Mouse (Mus musculus): ENCODE measurements around the gene Myo18a.

GRCm38 (mm10) chr11:77825853-77826252, 62.8 kb downstream of the Myo18a start:
- no peak for TF ChIP-seq MAFK (IDR thresholded peaks at IDR 0.05; ENCODE audit: insufficient read depth, low read depth, low read length)
- TF ChIP-seq ZNF384 (IDR thresholded peaks at IDR 0.05; ENCODE audit: low read depth, low read length): no peak
- peak; percentile 52; the same call in 1 of the 2 replicates for TF ChIP-seq ZC3H11A (IDR thresholded peaks at IDR 0.05; ENCODE audit: borderline replicate concordance, low read depth, low read length)
- no peak for TF ChIP-seq HCFC1 (IDR thresholded peaks at IDR 0.05; ENCODE audit: borderline replicate concordance, insufficient read depth, low read length)

Data from ES-E14 (cell line).